Mouse (Mus musculus) monocyte, adult 2 months (primary cell): ENCODE data around the gene Mrpl18.
"Not testable (repeated sequence)": the region's sequence is repeated elsewhere in the genome, so short reads cannot be mapped to it uniquely, and the experiment has no call there.

Source experiments
- DNase-seq, 2 experiments: peaks; one replicate each; pipeline ENCODE4 v3.0.0; 2022; ENCODE audit warnings: low spot score in 2 of 2, low read depth in 1 of 2

Mrpl18 gene

DNA sequence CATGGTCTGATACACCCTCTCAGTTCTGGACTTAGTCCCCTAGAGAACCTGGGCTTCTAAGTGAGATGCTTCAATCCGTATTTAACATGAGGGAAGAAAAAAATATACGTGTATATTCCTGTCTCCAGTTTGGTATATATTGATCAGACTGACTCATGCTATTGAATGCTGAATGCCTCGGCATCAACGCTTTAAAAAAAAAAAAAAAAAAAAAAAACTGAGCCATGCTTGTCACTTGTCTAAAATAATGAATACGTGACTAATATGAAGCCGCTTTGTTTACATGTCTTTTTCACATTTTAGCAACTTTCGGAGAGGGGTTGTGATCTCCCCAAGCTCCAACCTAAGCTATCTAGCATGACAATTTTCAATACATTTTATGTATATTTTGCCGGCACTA lies 5.8 kb downstream of the Mrpl18 start:
- DNase-seq, result no peak

DNA sequence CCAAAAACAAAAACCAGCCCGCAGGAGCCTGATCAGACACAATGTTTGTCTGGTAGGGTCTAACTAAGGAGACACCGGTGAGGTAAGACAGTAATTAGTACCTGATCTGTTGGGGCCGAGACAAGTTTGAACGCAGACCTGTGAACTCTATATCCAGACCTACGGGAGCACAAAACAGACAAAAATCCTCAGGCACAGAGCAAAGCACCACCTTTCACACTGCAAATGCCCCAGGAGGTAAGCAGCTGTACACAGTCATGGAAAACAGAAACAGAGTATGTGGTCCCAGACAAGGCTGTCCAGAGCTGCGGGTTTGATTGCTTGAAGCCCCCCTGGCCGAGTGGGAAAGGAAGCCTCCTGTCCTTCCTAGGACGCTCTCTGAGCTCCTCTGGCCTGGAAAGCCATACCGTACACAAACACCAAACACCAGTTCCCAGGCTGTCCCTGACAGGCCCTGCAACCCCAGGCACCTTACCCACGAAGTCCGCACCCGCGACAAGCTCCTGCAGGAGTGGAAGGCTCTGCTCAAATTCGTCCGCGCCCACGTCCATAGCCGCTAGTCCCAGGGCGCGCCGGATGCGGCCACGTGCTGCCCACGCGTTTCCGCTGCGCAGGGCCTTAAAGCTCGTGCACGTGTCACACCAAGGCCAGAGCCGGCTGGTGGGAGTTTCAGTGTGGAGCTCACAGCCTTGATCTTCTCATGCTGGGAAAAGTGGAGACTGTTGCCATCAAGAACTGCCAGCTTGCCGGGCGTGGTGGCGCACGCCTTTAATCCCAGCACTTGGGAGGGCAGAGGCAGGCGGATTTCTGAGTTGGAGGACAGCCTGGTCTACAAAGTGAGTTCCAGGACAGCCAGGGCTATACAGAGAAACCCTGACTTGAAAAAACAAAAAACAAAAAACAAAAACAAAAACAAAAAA lies 6.5 kb downstream of the Mrpl18 start, which contains the start of gene Pnldc1:
TSS of gene Pnldc1 (minus strand) at position 870 of the 920 bp plus-strand sequence.
- DNase-seq, result no peak

DNA sequence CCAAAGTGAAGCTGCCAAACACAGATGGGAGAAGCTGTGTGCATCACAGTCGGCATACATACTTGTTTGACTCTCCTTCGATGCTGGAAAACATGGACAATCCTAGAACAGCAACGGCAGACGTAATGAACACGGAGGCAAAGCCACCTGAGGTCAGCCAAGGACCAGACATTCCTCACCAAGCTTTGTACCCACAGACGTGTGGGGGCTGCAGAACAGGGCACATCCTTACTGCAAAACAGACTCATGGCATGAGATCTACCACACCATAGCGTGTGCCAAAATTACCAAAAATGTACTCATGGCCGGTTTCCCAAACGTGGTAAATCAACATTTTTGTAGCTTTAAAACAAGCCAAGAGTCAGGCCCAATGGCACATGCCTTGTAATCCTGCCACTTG lies 9.7 kb downstream of the Mrpl18 start:
- DNase-seq, result no peak

DNA sequence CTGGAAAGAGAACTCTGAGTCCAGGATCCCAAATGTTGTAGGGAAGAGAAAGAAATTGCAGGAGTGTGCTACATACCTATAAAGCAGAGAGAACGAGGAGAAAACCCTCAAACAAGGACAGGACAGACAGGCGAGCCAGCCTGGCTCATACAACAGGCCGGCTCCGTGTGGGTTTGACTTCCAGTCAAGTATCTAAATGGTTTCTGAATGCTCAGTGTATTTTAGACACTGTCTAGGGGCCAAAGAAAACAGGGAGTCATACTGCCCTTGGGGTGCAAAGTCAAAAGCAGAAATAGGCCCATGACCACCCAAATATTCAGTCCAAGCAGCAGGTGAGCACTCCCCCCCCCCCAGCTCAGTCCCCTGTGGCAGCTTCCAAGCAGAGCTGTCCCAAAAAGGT lies 10.3 kb downstream of the Mrpl18 start:
- no peak for DNase-seq

DNA sequence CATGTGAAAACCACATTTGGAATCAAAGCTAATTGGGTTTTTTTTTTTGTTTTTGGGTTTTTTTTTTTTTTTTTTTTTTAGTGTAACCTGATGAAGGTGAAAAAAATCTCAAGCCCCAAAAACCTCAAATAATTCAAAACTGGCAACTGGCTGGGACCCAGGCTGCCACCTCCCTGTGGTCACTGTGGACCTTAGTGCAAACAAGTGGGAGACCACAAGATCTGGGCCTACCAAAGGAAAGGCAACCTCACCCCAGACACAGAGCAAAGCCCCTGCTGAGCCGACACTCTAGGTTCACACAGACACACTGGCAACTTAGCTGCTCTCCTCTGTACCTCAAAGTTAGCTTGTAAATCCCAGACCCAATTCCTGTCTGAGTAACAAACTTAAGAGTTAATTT lies 11.8 kb downstream of the Mrpl18 start:
- DNase-seq, result no peak

DNA sequence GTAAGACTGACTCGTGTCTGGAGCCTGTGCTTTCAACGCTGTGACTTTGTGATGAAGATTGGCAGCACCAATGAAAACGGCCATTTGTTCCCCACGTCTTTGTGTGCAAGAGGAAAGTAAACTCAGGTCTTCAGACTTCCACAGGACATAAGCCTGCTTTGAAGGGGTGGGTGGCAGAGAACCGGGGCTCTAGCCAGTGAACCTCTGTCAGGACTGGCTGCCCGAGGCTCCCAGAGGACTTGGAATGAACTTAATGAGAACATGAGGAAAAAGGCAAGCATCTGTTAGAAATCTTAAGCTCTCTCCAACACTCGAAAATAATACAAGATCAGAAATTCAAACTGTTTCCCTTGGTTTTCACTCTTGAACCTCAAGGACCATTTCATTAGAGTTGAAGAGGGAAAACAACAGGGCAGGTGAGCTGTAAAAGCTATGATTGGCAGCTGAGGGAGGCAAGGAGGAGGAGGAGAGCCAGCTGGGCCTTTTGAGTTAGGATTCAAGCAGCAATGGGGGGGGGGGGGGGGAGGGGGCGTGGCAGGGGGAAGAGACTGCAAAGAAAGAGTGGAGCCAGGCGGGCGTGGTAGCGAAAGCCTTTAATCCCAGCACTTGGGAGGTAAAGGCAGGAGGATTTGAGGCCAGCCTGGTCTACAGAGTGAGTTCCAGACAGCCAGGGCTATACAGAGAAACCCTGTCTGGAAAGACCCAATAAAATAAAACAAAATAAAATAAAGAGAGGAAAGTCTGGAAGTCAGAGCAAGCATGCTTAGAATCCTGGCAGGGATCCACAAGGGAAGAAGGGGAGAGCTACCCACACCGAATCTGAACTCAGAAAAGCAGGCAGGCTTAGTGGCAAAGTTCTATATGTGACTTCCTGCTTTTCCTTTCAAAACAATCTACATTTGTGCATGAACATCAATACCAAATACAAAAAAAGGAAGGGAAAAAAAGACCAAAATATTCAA lies 12.5 kb downstream of the Mrpl18 start:
- no peak for DNase-seq

DNA sequence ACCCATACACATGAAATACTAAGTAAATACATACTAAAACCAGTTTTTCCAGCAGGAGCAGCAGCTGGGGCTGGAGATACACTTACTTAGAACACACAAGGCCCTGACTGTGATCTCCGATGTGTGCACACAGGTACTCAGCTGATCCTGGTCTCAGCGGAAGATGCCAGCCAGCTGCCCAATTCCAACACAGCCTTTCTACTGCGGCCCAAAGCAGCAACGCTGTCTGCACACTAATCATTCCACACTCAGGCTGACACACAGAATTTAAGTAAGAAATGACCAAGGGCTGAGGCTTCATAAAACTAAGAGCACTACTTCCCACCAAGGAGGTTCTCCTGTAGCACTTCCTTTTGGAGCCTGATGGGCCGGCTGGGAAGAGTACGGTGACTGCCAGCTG lies 13.9 kb downstream of the Mrpl18 start:
- DNase-seq, result no peak

DNA sequence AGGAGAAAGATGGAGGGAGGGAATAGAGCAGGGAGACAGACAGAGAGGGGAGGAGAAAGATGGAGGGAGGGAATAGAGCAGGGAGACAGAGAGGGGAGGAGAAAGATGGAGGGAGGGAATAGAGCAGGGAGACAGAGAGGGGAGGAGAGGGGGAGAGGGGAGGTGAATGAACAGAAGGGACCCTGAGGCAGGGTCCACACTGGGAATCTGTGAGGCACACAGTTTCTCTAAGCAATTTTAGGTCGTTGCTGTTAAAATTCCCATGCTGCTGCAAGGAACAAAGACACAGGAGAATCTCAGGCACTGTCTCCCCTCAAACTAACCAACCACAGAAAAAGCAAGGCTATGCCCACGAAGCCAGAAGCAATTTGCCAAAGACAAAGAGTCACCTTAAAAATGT lies 17.5 kb downstream of the Mrpl18 start:
- DNase-seq, result not testable (repeated sequence)

DNA sequence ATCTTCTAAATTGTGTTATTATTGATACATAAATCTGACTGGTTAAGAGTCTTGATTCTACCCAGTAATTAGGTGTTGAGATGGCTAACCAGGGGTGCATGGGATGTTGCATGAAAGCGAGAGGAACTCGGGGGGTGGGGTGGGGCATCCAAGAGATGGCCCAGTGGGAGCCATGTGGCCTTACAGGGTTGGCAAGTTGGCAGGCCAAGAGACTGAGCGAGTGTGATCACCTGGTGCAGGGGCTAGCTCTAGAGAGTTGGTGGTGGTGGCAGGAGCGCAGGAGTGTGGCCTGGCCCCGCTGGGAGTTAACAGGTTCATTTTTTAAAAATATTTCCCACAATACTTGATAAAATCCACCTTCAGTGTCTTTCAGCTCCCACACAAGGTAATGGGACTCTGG lies 18.5 kb downstream of the Mrpl18 start:
- DNase-seq, result no peak

DNA sequence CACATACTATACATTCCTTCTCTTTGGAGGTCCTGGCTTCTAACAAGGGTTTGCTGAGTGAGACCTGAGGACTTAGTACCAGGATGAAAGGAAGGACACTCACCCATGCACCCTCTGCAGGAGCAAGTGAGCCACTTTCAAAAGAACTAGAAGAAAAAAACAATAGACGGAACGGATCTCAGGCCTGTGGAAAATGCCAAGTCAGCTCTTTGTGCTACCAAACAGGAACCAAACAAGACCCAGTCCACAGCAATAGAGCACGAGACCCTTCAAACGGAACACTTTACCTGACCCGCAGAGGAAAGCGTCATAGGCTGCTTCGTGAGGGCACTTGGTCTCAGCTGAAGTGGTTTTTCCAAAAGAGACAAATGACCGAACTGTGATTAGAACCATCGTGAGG lies 24.1 kb downstream of the Mrpl18 start:
- no peak for DNase-seq

DNA sequence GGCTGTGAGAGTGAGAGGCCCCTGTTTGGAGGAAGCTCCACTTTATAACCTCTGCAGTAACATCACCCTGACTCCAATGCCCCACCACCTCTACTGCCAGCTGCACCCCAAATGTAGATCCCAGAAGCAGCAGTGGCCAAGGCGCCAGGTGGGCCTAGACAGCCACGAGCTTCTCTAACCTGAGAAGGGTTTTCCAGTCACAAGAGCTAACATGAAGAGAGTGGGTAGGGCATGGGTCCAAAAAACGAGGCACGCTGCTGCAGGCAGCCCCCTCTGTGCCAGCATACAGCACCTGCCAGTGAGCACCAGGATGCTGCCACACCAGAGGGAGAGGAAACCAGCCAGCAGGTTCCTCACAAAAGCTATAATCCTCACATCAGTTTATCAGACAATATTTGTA lies 25.1 kb downstream of the Mrpl18 start:
- no peak for DNase-seq

DNA sequence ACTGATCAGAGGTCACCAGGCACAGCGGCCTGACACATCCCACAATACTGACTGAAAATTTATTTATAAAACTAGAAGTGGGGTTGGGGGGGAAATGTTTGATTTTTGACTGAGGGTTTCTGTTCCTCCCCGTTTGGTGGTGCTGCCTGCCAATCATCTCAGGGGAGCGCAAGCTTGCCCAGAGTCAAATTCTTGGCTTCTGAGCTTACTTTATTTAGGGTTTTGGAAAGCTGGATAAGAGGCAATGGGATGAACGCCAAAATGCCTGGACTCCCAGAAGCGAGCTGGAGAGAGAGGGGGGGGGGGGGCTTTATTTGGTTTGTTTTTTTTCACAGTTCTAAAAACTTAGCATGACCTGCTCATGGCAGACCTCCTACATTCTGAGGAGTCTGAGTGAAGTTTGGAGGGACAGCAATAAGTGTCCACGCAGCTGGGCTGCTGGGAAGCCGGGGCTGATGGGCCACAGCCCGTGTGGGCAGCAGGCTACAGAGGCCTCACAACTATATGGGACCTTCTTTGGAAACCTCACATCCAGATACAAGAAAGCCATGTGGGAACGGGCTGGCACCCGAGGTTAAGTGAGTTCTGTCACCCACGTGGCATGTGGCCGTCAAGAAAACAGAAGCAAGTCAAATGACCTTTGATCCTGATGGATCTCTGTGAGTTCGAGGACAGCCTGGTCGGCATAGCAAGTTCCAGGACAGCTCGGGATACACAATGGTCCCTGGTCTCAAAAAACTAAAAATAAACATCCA lies 28.9 kb downstream of the Mrpl18 start:
- no peak for DNase-seq

DNA sequence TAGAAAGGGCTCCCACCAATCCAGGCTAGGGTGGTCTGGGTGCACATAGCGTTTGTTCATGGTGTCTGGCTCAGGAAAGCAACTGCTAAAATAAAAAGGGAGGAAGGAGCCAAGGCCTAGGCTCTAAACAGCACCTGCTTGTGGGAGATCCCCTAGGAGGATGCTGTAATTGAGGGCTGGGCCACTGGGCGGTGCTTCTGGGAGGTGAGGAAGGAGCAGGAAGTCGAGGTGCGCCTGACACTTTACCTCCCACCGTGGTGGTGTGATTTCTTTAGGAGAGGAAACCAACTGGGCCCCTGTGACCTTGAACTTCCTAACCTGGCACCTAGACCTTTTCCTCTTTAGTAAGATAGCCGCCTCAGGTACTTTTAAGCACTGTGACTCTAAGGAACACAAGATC lies 29.5 kb downstream of the Mrpl18 start:
- no peak for DNase-seq

DNA sequence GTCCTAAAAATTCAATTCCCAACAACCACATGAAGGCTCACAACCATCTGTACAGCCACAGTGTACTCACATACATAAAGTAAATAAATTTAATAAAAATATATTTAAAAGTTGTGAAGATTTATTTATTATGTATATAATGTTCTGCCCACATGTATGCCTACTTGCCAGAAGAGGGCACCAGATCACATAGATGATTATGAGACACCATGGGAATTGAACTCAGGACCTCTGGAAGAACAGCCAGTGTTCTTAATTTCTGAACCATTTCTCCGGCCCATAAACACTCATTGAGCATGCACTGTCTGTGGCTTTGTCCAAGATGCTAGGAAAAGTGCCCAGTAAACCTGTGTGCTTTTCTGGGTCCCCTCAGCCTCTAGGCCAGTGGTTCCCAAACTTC lies 34.9 kb downstream of the Mrpl18 start:
- no peak for DNase-seq

DNA sequence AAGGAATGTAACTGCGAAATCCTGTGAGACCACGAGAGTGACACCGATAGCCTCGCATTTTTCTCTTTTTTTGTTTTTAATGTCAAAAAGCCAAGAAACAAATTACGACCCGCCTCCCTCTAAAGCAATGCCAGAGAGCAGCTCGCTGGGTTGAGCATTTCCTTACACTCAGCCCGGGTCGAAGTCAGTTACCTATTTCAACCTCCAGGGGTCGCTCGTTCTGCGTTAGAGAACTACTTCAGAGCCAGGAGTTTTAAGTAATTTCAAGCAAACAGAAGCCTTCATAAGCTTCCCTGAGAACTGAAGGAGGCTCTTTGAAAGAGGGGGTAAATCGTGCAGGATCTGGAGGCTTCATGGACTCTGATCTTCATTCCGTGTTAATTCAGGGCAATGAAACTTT lies 36.0 kb downstream of the Mrpl18 start:
- peak; percentile 20 to 44 for DNase-seq

DNA sequence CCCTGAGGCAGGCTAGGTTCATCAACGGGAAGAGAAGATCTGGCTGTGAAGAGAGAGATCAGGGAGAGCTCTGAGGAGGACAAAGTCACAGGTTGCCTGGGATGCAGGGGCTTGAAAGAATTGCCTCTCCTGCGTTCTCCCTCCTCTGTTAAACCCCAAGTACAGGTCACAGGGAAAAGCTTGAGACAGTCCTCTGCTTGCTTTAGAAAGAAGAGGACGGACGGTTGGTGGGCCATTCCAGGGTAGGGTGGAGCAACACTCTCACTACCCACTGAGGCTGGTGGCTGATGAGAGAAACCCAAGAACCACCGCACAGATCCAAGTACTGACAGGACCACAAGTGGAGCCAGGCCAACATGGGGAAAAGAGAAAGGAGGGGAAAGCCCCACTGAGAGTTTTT lies 40.4 kb downstream of the Mrpl18 start, which contains the start of gene Mrgprh:
TSS of gene Mrgprh (plus strand) at position 301 of the 400 bp plus-strand sequence.
- no peak for DNase-seq

DNA sequence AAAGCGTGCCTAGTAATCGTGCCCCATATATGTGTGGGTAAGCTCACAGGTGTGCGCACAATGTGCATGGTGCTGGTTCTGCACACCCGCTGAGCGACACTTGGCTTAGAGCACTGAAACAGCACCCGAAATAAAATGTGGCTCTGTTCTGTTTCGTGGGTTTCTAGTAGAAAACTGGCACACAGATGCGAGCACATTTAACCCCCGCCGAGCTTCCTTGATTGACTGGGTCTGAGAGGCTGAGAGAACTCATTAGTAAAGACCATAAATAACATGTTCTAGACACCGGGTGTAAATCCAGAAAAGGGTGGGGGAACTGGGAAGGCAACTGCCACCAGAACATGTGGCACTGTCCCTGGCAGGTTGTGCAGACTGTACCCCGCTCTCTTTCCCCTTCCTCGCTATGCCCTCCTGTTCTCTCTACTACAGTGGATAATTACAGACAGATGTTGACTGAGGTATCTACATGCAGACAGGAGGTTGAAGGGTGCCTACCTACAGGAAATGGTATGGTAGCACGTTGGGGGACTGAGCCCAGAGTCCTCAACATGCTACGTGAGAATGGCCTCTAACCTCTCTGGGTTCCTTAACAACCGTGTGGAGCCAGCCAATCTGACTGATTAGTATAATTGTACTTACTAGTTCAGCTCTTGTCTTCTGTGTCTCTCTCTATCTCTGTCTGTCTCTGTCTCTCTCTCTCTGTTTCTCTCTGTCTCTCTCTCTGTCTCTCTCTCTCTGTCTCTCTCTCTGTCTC lies 43.7 kb downstream of the Mrpl18 start:
- no peak for DNase-seq

DNA sequence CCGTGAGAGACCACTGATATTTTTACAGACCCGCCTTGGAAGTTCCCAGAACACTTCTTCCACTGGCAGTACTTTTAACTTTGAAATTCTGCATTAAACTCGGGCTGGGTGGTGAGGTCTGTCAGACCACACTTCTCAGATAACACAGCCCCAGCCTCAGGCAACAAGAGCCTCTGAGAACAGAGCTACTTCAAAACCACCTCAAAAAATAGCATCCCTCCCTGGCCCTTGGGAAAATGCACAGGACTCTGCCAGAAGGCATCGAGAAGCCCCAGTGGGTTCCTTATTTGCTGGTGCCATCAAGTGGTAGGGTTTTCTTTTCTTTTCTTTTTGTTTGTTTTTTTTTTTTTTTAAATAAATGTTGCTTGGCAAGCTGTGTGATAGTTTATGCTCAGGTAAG lies 47.5 kb downstream of the Mrpl18 start:
- DNase-seq, result no peak

DNA sequence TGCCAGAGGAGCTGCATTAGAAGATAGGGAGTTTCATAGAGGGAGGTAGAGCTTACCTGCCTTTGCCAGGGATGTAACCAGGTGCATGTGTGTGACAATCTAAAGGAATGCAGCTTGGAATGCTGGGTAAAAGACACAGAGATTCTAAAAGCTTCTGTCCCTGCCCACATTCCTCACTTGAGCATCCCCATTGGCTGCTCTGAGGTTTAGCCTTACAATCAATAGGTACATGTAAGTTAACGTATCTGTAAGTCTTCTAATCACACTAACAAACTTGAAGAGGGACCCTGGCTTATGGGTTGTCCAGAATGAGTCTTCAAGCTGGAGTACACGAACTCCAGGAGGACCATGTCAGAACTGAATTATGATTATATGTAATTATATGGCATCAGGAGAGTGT lies 48.1 kb downstream of the Mrpl18 start, which contains the start of gene Mas1:
TSS of gene Mas1 (minus strand) at position 101 of the 400 bp plus-strand sequence.
- no peak for DNase-seq

DNA sequence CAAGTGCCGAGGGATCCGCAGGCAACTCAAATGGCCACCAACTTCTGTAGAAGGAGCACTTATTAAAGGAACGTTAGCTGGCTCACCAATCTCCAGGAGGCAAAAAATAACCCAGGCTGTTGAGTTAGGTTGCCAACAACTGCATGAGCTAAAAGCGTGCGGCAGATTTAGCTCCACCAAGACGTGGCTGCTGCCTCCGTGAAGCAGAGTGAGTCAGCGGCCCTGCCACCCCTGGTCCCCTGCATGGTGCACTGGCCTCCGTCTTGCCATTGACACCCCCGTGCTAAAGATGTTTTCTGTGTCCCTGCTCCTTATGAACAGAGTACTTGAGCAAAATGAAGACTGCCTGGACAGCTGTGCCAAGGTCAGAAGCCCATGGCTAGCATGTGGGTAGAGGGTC lies 49.3 kb downstream of the Mrpl18 start:
- no peak for DNase-seq
